Mouse (Mus musculus) kidney, postnatal 4 days (tissue): ENCODE results near the gene Kifc3.
"Not testable (repeated sequence)": the region's sequence is repeated elsewhere in the genome, so short reads cannot be mapped to it uniquely, and the experiment has no call there.

ENCODE experiments used
- DNase-seq, 2 experiments: peaks; one replicate each; pipeline ENCODE4 v3.0.0; 2021; ENCODE audit warnings: mixed read lengths in 2 of 2

The Kifc3 gene

GRCm38 (mm10) chr8:95202056-95202570 is 499 bp downstream of the Kifc3 start:
- peak; percentile 17 to 32 for DNase-seq

GRCm38 (mm10) chr8:95201491-95201890 is 1.1 kb downstream of the Kifc3 start:
- DNase-seq: no peak

GRCm38 (mm10) chr8:95200001-95200405 is 2.6 kb downstream of the Kifc3 start:
- DNase-seq: no peak

- no peak for DNase-seq
These were observed 6.9 kb downstream of the Kifc3 start for GRCm38 (mm10) chr8:95195728-95196127.

GRCm38 (mm10) chr8:95191497-95192175 is 11.0 kb downstream of the Kifc3 start:
- no peak for DNase-seq

- DNase-seq: no peak
These were observed 15.0 kb downstream of the Kifc3 start for GRCm38 (mm10) chr8:95187579-95187978.

- no peak for DNase-seq
These were observed 16.6 kb downstream of the Kifc3 start for GRCm38 (mm10) chr8:95185891-95186513.

- DNase-seq: no peak
These were observed 17.5 kb downstream of the Kifc3 start for GRCm38 (mm10) chr8:95185104-95185503.

- no peak for DNase-seq
These were observed 18.4 kb downstream of the Kifc3 start for GRCm38 (mm10) chr8:95184171-95184570.

GRCm38 (mm10) chr8:95181850-95182249 is 20.8 kb downstream of the Kifc3 start:
- no peak for DNase-seq

- no peak for DNase-seq
These were observed 24.4 kb downstream of the Kifc3 start for GRCm38 (mm10) chr8:95178191-95178590.

- DNase-seq: no peak
These were observed 25.6 kb downstream of the Kifc3 start for GRCm38 (mm10) chr8:95176985-95177384.

GRCm38 (mm10) chr8:95175808-95176207 is 26.8 kb downstream of the Kifc3 start:
- no peak for DNase-seq

- DNase-seq: no peak
These were observed 27.3 kb downstream of the Kifc3 start for GRCm38 (mm10) chr8:95175306-95175705.

GRCm38 (mm10) chr8:95172433-95172832 is 30.2 kb downstream of the Kifc3 start:
- DNase-seq: no peak

GRCm38 (mm10) chr8:95167726-95168125 is 34.9 kb downstream of the Kifc3 start:
- peak; percentile 26 to 45 for DNase-seq

GRCm38 (mm10) chr8:95166400-95166799 is 36.2 kb downstream of the Kifc3 start:
- DNase-seq: no peak

- no peak for DNase-seq
These were observed 36.7 kb downstream of the Kifc3 start for GRCm38 (mm10) chr8:95165923-95166322.

GRCm38 (mm10) chr8:95164469-95164868 is 38.1 kb downstream of the Kifc3 start:
- DNase-seq: no peak

- not testable (repeated sequence) for DNase-seq
These were observed 38.6 kb downstream of the Kifc3 start for GRCm38 (mm10) chr8:95163969-95164368.

GRCm38 (mm10) chr8:95162785-95163184 is 39.8 kb downstream of the Kifc3 start:
- DNase-seq: no peak

GRCm38 (mm10) chr8:95159344-95159743 is 43.3 kb downstream of the Kifc3 start:
- DNase-seq: no peak

- DNase-seq: no peak
These were observed 44.0 kb downstream of the Kifc3 start for GRCm38 (mm10) chr8:95158654-95159053.

- no peak for DNase-seq
These were observed 45.5 kb downstream of the Kifc3 start for GRCm38 (mm10) chr8:95157145-95157544.
